ENCODE assay signal across 8 mouse cellular contexts in the genomic region with DNA sequence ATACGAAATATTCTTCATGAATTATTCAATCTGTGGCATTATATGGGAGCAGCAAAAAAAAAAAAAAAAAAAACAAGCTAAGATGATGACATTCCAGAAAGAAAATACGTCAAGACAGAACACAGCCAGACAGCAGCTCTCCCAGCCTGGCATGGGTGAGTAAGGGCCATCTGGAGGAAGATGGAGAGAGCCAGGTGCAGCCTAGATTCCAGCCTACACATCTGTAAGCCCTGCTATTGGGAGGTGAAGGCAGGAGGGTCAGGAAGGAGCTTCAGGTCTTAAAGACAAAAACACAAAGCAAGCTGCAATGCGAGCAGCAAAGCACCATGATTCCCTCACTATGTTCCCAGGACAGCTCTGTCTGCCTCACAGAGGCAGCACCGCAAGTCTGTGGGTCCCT. TPM values are rescaled to one million over a fixed set of nuclear protein-coding genes. Genes with fewer than 3 reads are reported as not detected.
DNase-seq lines count a peak whose midpoint lies in the region; ATAC-seq lines count a peak whose summit lies in the region.

No protein-coding gene starts in this region.

- H3K9me3 ChIP-seq in forebrain, embryonic 12.5 days, result no peaks in the 10 kb centered on the region
- no peaks in the 10 kb centered on the region for H3K9me3 ChIP-seq in forebrain, embryonic 11.5 days (ENCODE audit: control insufficient read depth, low read length)
- H3K9me3 ChIP-seq in lung, embryonic 16.5 days (ENCODE audit: control insufficient read depth, low read length), result no peaks in the 10 kb centered on the region
- H3K9me3 ChIP-seq in intestine, embryonic 16.5 days (ENCODE audit: control insufficient read depth, low read length), result no peaks in the 10 kb centered on the region

- WGBS in forebrain, embryonic 12.5 days, result 66% methylated on average over 4 of the region's 4 CpGs
- 68% methylated on average over 4 of the region's 4 CpGs for WGBS in forebrain, embryonic 11.5 days
- 51% methylated on average over 4 of the region's 4 CpGs for WGBS in lung, embryonic 16.5 days
- 64% methylated on average over 4 of the region's 4 CpGs for WGBS in intestine, embryonic 16.5 days

- no peaks in the 10 kb centered on the region for H3K27me3 ChIP-seq in forebrain, embryonic 12.5 days
- no peaks in the 10 kb centered on the region for H3K27me3 ChIP-seq in forebrain, embryonic 11.5 days (ENCODE audit: control insufficient read depth, insufficient read depth, low read length)
- no peaks in the 10 kb centered on the region for H3K27me3 ChIP-seq in lung, embryonic 16.5 days (ENCODE audit: control insufficient read depth, insufficient read depth, low read depth, low read length)
- H3K27me3 ChIP-seq in intestine, embryonic 16.5 days (replicated peaks; ENCODE audit: control insufficient read depth, insufficient read depth, low read length), result no peaks in the 10 kb centered on the region

- ATAC-seq in forebrain, embryonic 12.5 days (ENCODE audit: low FRiP score), result no peak
- no peak for ATAC-seq in forebrain, embryonic 11.5 days (replicated peaks; ENCODE audit: low FRiP score)
- no peak; the same call in 1 of the 2 replicates for ATAC-seq in lung, embryonic 16.5 days (ENCODE audit: low read depth)
- no peak for ATAC-seq in intestine, embryonic 16.5 days

- H3K4me3 ChIP-seq in forebrain, embryonic 12.5 days (replicated peaks), result no peak overlapping the region
- H3K4me3 ChIP-seq in forebrain, embryonic 11.5 days (ENCODE audit: low read depth, low read length), result no peak overlapping the region
- no peak overlapping the region for H3K4me3 ChIP-seq in lung, embryonic 16.5 days (ENCODE audit: low read length)
- H3K4me3 ChIP-seq in intestine, embryonic 16.5 days (ENCODE audit: low read length), result no peak overlapping the region

- no peak overlapping the region for H3K9ac ChIP-seq in forebrain, embryonic 12.5 days
- H3K9ac ChIP-seq in forebrain, embryonic 11.5 days (ENCODE audit: low read length), result no peak overlapping the region
- H3K9ac ChIP-seq in lung, embryonic 16.5 days (ENCODE audit: low read length), result no peak overlapping the region
- H3K9ac ChIP-seq in intestine, embryonic 16.5 days (ENCODE audit: low read depth, low read length), result no peak overlapping the region

- DNase-seq in forebrain, embryonic 11.5 days (ENCODE audit: low spot score), result no peak
- no peak for DNase-seq in lung, postnatal 10 days
- peak; percentile 12 to 18 for DNase-seq in thymus, postnatal 10 days (ENCODE audit: low spot score in 2 of 2)
- DNase-seq in retina, embryonic 14.5 days (ENCODE audit: low spot score), result no peak
- no peak for DNase-seq in ovary, postnatal 14 days (ENCODE audit: low spot score)

- no peak overlapping the region for H3K4me2 ChIP-seq in forebrain, embryonic 12.5 days
- no peak overlapping the region for H3K4me2 ChIP-seq in forebrain, embryonic 11.5 days (ENCODE audit: low read depth, low read length, severe bottlenecking)
- H3K4me2 ChIP-seq in lung, embryonic 16.5 days (ENCODE audit: low read depth, low read length), result no peak overlapping the region
- H3K4me2 ChIP-seq in intestine, embryonic 16.5 days (ENCODE audit: low read depth, low read length), result no peak overlapping the region

- H3K27ac ChIP-seq in forebrain, embryonic 12.5 days, result 0 out of 2 replicates have a peak overlapping the region, but pooled peaks have one; percentile 36
- no peak overlapping the region for H3K27ac ChIP-seq in forebrain, embryonic 11.5 days (ENCODE audit: low read depth, low read length)
- peak overlapping the region; percentile 34 for H3K27ac ChIP-seq in lung, embryonic 16.5 days (ENCODE audit: low read length)
- peak overlapping the region; percentile 42 for H3K27ac ChIP-seq in intestine, embryonic 16.5 days (ENCODE audit: low read length)

- no peaks in the 10 kb centered on the region for H3K4me1 ChIP-seq in forebrain, embryonic 12.5 days
- no peaks in the 10 kb centered on the region for H3K4me1 ChIP-seq in forebrain, embryonic 11.5 days (replicated peaks; ENCODE audit: control insufficient read depth, insufficient read depth, low read length)
- H3K4me1 ChIP-seq in lung, embryonic 16.5 days (replicated peaks; ENCODE audit: control insufficient read depth, insufficient read depth, low read length), result peaks cover 6% of the 10 kb centered on the region; the same call in 1 of the 2 replicates
- H3K4me1 ChIP-seq in intestine, embryonic 16.5 days (ENCODE audit: control insufficient read depth, insufficient read depth, low read length), result no peaks in the 10 kb centered on the region

- no peaks in the 10 kb centered on the region for H3K36me3 ChIP-seq in forebrain, embryonic 12.5 days (replicated peaks)
- H3K36me3 ChIP-seq in forebrain, embryonic 11.5 days (ENCODE audit: control insufficient read depth, insufficient read depth, low read length), result no peaks in the 10 kb centered on the region
- H3K36me3 ChIP-seq in lung, embryonic 16.5 days (ENCODE audit: control insufficient read depth, insufficient read depth, low read length), result no peaks in the 10 kb centered on the region
- H3K36me3 ChIP-seq in intestine, embryonic 16.5 days (ENCODE audit: control insufficient read depth, insufficient read depth, low read length), result no peaks in the 10 kb centered on the region

RNA-seq across cellular contexts. Expression of gene Abca1, which starts 26.9 kb away (rescaled TPM):
- 5.9 and 7.5 TPM in 2 replicates for polyA plus RNA-seq in forebrain, embryonic 12.5 days (2016; fragmentation: Nextera tagmentation; extraction: Ambion mirVana)
- 5.0 and 5.6 TPM in 2 replicates for polyA plus RNA-seq in forebrain, embryonic 11.5 days (2014; fragmentation: Nextera tagmentation; extraction: Ambion mirVana)
- polyA plus RNA-seq in lung, embryonic 16.5 days (2015; fragmentation: Nextera tagmentation; extraction: Ambion mirVana), result 9.8 and 10.5 TPM in 2 replicates
- polyA plus RNA-seq in intestine, embryonic 16.5 days (2015; fragmentation: Nextera tagmentation; extraction: Ambion mirVana), result 2.3 and 2.4 TPM in 2 replicates

Comparison
In these comparisons a context has a peak if more than half of its experiments do, and no peak if none do; other contexts are left out.
1. DNase-seq: peak in thymus, postnatal 10 days (2 of 2); none in forebrain, embryonic 11.5 days (single experiment), lung, postnatal 10 days (single experiment), retina, embryonic 14.5 days (single experiment) and ovary, postnatal 14 days (single experiment).